Comparison of ENCODE assay signal across 13 mouse cellular contexts in the genomic region with DNA sequence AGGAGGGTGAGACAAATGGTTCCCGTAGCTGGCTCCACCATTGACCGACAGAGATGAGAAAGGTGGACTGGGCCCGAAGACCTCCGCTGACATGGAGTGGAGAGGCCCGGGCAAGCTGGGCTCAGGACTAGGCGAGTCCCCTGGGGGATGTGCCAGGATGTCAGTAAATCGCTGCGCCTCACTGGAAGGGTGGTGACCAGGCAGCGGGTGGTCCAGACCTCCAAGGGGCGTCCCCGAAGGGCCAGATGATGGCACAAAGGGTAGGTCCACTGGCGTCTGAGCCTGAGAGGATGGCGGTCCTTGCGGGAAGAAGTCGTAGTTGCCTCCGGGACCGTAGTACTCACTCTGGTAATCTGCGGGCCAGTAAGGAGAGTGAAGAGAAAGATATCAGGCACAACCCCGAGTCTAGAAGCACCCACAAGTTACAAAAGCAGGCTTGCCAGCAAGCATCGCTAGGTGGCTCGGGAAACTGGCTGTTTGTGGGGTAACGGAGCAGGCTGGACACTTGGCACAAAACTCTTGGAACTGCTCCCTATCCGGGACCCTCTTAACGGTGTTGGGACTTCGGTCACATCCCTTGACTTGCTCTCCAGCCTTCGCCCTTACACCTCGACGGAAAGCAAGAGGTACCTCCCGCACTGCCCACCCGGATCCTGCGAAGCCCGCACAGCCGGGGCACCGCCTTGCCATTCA. TPM values are rescaled to one million over a fixed set of nuclear protein-coding genes. Genes with fewer than 3 reads are reported as not detected.
DNase-seq lines count a peak whose midpoint lies in the region; ATAC-seq and TF ChIP-seq lines count a peak whose summit lies in the region.
"Had no signal": no experiment of that assay in that cellular context is flagged by ENCODE, and none has a peak within 500 bp of the region (broad histone marks: within the 10 kb centered on the region; RNA-seq: fewer than 3 reads in every experiment).

No protein-coding gene starts in this region.

- H3K4me3 ChIP-seq in E14TG2a.4 (replicated peaks; ENCODE audit: low read length) = peak overlapping the region; percentile 49
- H3K4me3 ChIP-seq in forebrain, embryonic 14.5 days (ENCODE audit: low read depth, low read length) = peak overlapping the region; percentile 1; the same call in 1 of the 2 replicates
- H3K4me3 ChIP-seq in midbrain, embryonic 11.5 days (ENCODE audit: low read depth, low read length) = peak overlapping the region; percentile 40
- no peak overlapping the region for H3K4me3 ChIP-seq in liver, embryonic 12.5 days

- peaks cover 11% of the 10 kb centered on the region for H3K9me3 ChIP-seq in E14TG2a.4 (ENCODE audit: low read length)
- H3K9me3 ChIP-seq in forebrain, embryonic 14.5 days (replicated peaks; ENCODE audit: control insufficient read depth, low read length) = no peaks in the 10 kb centered on the region
- H3K9me3 ChIP-seq in midbrain, embryonic 11.5 days (ENCODE audit: control insufficient read depth, low read length) = no peaks in the 10 kb centered on the region
- H3K9me3 ChIP-seq in liver, embryonic 12.5 days (replicated peaks) = no peaks in the 10 kb centered on the region

- H3K9ac ChIP-seq in forebrain, embryonic 14.5 days (ENCODE audit: low read length) = peak overlapping the region; percentile 1; the same call in 1 of the 2 replicates
- H3K9ac ChIP-seq in midbrain, embryonic 11.5 days (ENCODE audit: low read length) = peak overlapping the region; percentile 42
- no peak overlapping the region for H3K9ac ChIP-seq in liver, embryonic 12.5 days

- H3K27ac ChIP-seq in forebrain, embryonic 14.5 days (ENCODE audit: low read depth, low read length) = no peak overlapping the region; the same call in 1 of the 2 replicates
- no peak overlapping the region for H3K27ac ChIP-seq in midbrain, embryonic 11.5 days (ENCODE audit: low read depth, low read length)
- H3K27ac ChIP-seq in liver, embryonic 12.5 days = no peak overlapping the region
- H3K27ac ChIP-seq: macrophage had no signal

- H3K4me2 ChIP-seq in forebrain, embryonic 14.5 days (ENCODE audit: low read length) = 0 out of 2 replicates have a peak overlapping the region, but pooled peaks have one; percentile 9
- H3K4me2 ChIP-seq in midbrain, embryonic 11.5 days = peak overlapping the region; percentile 36
- no peak overlapping the region for H3K4me2 ChIP-seq in liver, embryonic 12.5 days

- H3K36me3 ChIP-seq in E14TG2a.4 (ENCODE audit: insufficient read depth, low read length) = no peaks in the 10 kb centered on the region
- H3K36me3 ChIP-seq in forebrain, embryonic 14.5 days (ENCODE audit: control insufficient read depth, insufficient read depth, low read length) = no peaks in the 10 kb centered on the region
- H3K36me3 ChIP-seq in midbrain, embryonic 11.5 days (ENCODE audit: control insufficient read depth, insufficient read depth, low read length) = no peaks in the 10 kb centered on the region
- no peaks in the 10 kb centered on the region for H3K36me3 ChIP-seq in liver, embryonic 12.5 days

- no peak for ATAC-seq in forebrain, embryonic 14.5 days
- no peak for ATAC-seq in midbrain, embryonic 11.5 days (ENCODE audit: low FRiP score)
- no peak for ATAC-seq in liver, embryonic 12.5 days

- DNase-seq in embryo, embryonic 10.5 days (ENCODE audit: low spot score) = peak; percentile 36
- no peak for DNase-seq in embryo, embryonic 9.5 days (ENCODE audit: extremely low spot score)
- DNase-seq in forebrain, embryonic 14.5 days (ENCODE audit: low spot score) = no peak
- DNase-seq in midbrain, embryonic 11.5 days (ENCODE audit: low spot score, missing footprints) = peak; percentile 96
- no peak for DNase-seq in left cerebral cortex, adult 8-10 months (ENCODE audit: low spot score in 2 of 2)
- DNase-seq in T-cell, adult 2 months (ENCODE audit: low spot score) = no peak
- DNase-seq: right cerebral cortex, postnatal 14 days had no signal

- H3K4me1 ChIP-seq in E14TG2a.4 (replicated peaks; ENCODE audit: low read depth, low read length) = peaks cover 46% of the 10 kb centered on the region
- H3K4me1 ChIP-seq in forebrain, embryonic 14.5 days (ENCODE audit: control insufficient read depth, insufficient read depth, low read length) = 0 out of 2 replicates have a peak, but pooled peaks cover under 1% of the 10 kb centered on the region
- H3K4me1 ChIP-seq in midbrain, embryonic 11.5 days (ENCODE audit: control insufficient read depth, insufficient read depth, low read length) = peaks cover 8% of the 10 kb centered on the region
- peaks cover 6% of the 10 kb centered on the region for H3K4me1 ChIP-seq in liver, embryonic 12.5 days

- no peak for TF ChIP-seq CTCF in E14TG2a.4 (conservative IDR thresholded peaks at IDR 0.05; ENCODE audit: low read length)

- under 1% methylated on average over 34 of the region's 34 CpGs for WGBS in forebrain, embryonic 14.5 days
- WGBS in midbrain, embryonic 11.5 days = 3% methylated on average over 34 of the region's 34 CpGs
- 27% methylated on average over 34 of the region's 34 CpGs for WGBS in liver, embryonic 12.5 days (ENCODE audit: insufficient replicate concordance)

- H3K27me3 ChIP-seq in E14TG2a.4 (ENCODE audit: insufficient read depth, low read length) = peaks cover 96% of the 10 kb centered on the region
- H3K27me3 ChIP-seq in forebrain, embryonic 14.5 days (replicated peaks; ENCODE audit: control insufficient read depth, insufficient read depth, low read length) = peaks cover 94% of the 10 kb centered on the region
- H3K27me3 ChIP-seq in midbrain, embryonic 11.5 days (ENCODE audit: control insufficient read depth, insufficient read depth, low read length) = peaks cover 93% of the 10 kb centered on the region
- peaks cover 97% of the 10 kb centered on the region for H3K27me3 ChIP-seq in liver, embryonic 12.5 days (replicated peaks)

RNA-seq across cellular contexts. Expression of gene Lhx1, which starts 5.6 kb away (rescaled TPM):
- polyA plus RNA-seq in forebrain, embryonic 14.5 days (2014; fragmentation: Nextera tagmentation; extraction: Ambion mirVana) = 7.0 and 7.2 TPM in 2 replicates
- 32.8 and 37.6 TPM in 2 replicates for polyA plus RNA-seq in midbrain, embryonic 11.5 days (2014; fragmentation: Nextera tagmentation; extraction: Ambion mirVana)
- not detected in 2 replicates for polyA plus RNA-seq in liver, embryonic 12.5 days (2016; fragmentation: Nextera tagmentation; extraction: Ambion mirVana)
- total RNA-seq in left cerebral cortex, adult 8-10 months (2022) = under 1 TPM; 0.09 to 0.38 (median 0.18) TPM
- total RNA-seq: granulocyte monocyte progenitor cell, adult 5-6 weeks; left cerebral cortex, adult 18-20 months had no signal
- polyA plus RNA-seq: macrophage; urinary bladder, adult 2 months had no signal

RNA-seq across cellular contexts. Expression of gene Aatf, which starts 6.4 kb away (rescaled TPM):
- polyA plus RNA-seq in forebrain, embryonic 14.5 days (2014; fragmentation: Nextera tagmentation; extraction: Ambion mirVana) = 45.1 and 45.5 TPM in 2 replicates
- polyA plus RNA-seq in midbrain, embryonic 11.5 days (2014; fragmentation: Nextera tagmentation; extraction: Ambion mirVana) = 54.8 and 63.8 TPM in 2 replicates
- polyA plus RNA-seq in liver, embryonic 12.5 days (2016; fragmentation: Nextera tagmentation; extraction: Ambion mirVana) = 59.2 and 59.9 TPM in 2 replicates
- total RNA-seq in left cerebral cortex, adult 8-10 months (2022) = 10 to 100 TPM; 21.8 to 23.1 (median 22.1) TPM

Comparison
In these comparisons a context has a peak if more than half of its experiments do, and no peak if none do; other contexts are left out.
1. DNase-seq: peak in embryo, embryonic 10.5 days (single experiment) and midbrain, embryonic 11.5 days (single experiment); none in embryo, embryonic 9.5 days (single experiment), forebrain, embryonic 14.5 days (single experiment), left cerebral cortex, adult 8-10 months (0 of 2) and T-cell, adult 2 months (single experiment).